ENCODE assay signal across 8 mouse cellular contexts in the genomic region with DNA sequence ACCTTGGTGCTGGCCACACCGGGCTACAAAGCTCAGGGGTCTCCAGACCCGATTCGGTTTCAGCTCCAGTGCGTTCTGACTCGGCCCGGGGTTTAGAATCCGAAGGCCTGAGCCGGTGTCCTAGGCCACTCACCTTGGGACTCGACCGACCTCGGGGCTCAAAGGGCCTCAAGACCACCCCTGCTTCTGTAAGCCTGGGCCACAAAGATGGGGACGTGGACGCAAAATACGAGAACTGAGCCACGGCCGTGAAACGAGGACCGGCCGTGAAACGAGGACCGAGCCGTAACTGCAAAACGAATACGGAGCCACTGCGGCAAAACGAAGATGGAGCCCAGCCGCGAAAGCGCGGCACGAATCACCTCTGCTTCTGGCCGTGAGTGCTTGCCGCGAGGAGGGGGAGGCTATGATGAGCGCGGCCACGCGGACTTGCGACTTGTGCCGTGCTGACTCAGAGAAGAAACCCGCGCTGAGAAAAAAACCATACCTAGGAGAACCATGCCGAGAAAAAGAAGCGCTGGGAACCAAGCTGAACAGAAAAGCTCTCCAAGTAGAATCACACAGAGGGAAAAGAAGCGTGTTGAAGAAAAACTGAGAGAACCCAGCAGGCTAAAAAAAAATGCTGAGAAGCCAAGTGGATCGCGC.
A peak's percentile ranks its signal among the peaks of the same experiment; 100 is the strongest.
DNase-seq lines count a peak whose midpoint lies in the region; ATAC-seq lines count a peak whose summit lies in the region.

No protein-coding gene starts in this region.

- WGBS in heart, embryonic 15.5 days, result 52% methylated on average over 47 of the region's 47 CpGs

- peaks cover 32% of the 10 kb centered on the region for H3K4me1 ChIP-seq in heart, embryonic 15.5 days (replicated peaks)

- H3K27ac ChIP-seq in heart, embryonic 15.5 days, result peak overlapping the region; percentile 81

- no peaks in the 10 kb centered on the region for H3K27me3 ChIP-seq in heart, embryonic 15.5 days

- H3K9ac ChIP-seq in heart, embryonic 15.5 days, result peak overlapping the region; percentile 69

- H3K4me3 ChIP-seq in heart, embryonic 15.5 days, result peak overlapping the region; percentile 62

- 0 out of 2 replicates have a peak, but pooled peaks cover 3% of the 10 kb centered on the region for H3K9me3 ChIP-seq in heart, embryonic 15.5 days (replicated peaks)

- peak overlapping the region; percentile 48 for H3K4me2 ChIP-seq in heart, embryonic 15.5 days

- H3K36me3 ChIP-seq in heart, embryonic 15.5 days, result peaks cover 5% of the 10 kb centered on the region; the same call in 1 of the 2 replicates

- peak; percentile 57 for DNase-seq in 416B (ENCODE audit: low read depth)
- DNase-seq in NIH3T3 (ENCODE audit: low read depth), result peak; percentile 72
- peak; percentile 55 for DNase-seq in embryo, embryonic 10.5 days (ENCODE audit: low spot score)
- DNase-seq in kidney, postnatal 36 days, result peak; percentile 38 to 63
- peak; percentile 43 for DNase-seq in lung, postnatal 10 days
- DNase-seq in right cerebral cortex, adult 18-20 months, result peak; percentile 52
- peak; percentile 54 for DNase-seq in yolk sac, embryonic 10.5 days (ENCODE audit: low spot score)

- ATAC-seq in heart, embryonic 15.5 days (replicated peaks; ENCODE audit: insufficient number of reproducible peaks, insufficient read depth, low FRiP score, low read depth), result no peak
